Mouse (Mus musculus): ENCODE results near the gene Cpm.

DNA sequence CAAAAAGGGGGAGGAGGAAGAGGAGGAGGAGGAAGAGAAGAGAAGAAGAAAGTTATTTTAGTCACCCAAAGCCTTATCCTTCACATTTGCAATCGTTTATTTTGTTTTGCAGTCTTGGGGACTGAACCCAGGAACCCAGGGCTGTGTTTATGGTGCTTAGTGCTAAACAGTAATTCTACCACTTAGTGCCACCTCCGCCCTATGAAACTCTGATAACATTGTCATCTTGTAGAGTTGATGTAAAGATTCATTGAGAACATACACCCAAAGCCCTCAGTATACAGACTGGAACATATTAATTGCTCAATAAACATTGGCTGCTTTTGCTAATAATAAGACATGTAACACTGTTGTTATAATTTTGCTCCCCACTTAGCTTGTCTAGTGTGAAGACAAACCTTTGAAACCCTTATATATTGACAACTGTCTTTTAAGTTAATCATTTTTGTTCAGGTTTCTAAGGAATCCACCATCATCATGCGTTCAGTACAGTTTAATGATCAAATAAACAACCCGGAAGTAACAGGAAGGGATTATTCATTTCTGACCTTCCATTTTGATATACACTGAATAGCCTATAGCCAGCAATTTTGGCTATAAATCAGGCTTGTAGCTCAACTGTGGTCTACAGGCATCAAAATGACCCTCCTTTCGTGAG lies 49.9 kb downstream of the Cpm start:
- no peak for TF ChIP-seq POLR2A (IDR thresholded peaks at IDR 0.05; ENCODE audit: extremely low read depth, insufficient read depth, low read length)
- TF ChIP-seq CTCF (IDR thresholded peaks at IDR 0.05; ENCODE audit: low read depth, low read length): no peak

Measured in liver, adult 2 months (tissue).